Mouse (Mus musculus) liver, adult 2 months (tissue): ENCODE measurements around the gene Tnni3k.

Experiments
- CTCF ChIP-seq: fragments of 200-500 bp; IDR thresholded peaks from 2 replicates; pipeline ENCODE4 v1.5.1; 2011; ENCODE audit warnings: low read depth, low read length, control low read depth
- POLR2A ChIP-seq: fragments of 200-500 bp; IDR thresholded peaks from 2 replicates; pipeline ENCODE4 v1.6.1; 2011; ENCODE audit warnings: low read length, control low read depth; ENCODE audit not compliant: insufficient read depth; ENCODE audit errors: extremely low read depth

DNA sequence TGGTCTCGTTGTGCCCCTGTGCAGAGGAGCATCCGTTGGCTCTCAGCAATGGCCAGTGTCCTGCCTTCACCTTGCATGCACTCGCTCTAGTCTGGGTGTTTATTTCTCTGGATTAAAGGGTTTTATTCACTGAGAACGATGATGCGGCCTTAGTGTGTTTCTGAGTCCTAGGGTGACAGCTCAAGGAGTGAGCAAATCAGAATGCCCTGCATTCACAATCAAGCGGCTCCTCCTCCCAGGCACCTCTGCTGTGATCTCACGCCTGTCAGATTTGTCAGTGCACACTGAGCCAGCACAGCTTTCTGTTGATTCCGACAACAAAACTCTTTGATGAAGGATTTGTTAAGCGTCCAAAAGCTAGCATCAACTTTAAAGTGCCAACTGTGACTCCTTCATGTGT, 243.9 kb downstream of the Tnni3k start:
- TF ChIP-seq POLR2A = no peak
- TF ChIP-seq CTCF = no peak
